Mouse (Mus musculus) heart, postnatal 10 days (tissue): Measurements from ENCODE around the gene Lsm2. TPM values are rescaled to one million over a fixed set of nuclear protein-coding genes. Genes with fewer than 3 reads are reported as not detected.
"Not testable (repeated sequence)": the region's sequence is repeated elsewhere in the genome, so short reads cannot be mapped to it uniquely, and the experiment has no call there.

Experiments used
- DNase-seq, 2 experiments: peaks; one replicate each; pipeline ENCODE4 v3.0.0; 2021
- intact Hi-C: fragments of 180-260 bp; cut with DNase I; formaldehyde crosslinking; loops from one replicate; pipeline ENCODE4 v1.15.1; 2025
- total RNA-seq, 2 experiments: library from RNA; stranded (reverse); gene quantifications; 2 replicates each; pipeline ENCODE4 v1.2.3; 2021

Gene Lsm2
- total RNA-seq = 10 to 100 TPM; 28.8 to 31.7 TPM

GRCm38 (mm10) chr17:34981690-34982180, at the start of gene Lsm2:
Gene Lsm2, plus strand, starts transcription at chr17:34981862.
- intact Hi-C loops = loop anchor here (1.0 to 5.0 kb wide), 3 partner anchors 26 to 124 kb away; partner anchors contain the start of gene Slc44a4

GRCm38 (mm10) chr17:34932287-34932686, 49.4 kb upstream of the Lsm2 start:
- intact Hi-C loops = loop anchor here (5.0 kb wide), 1 partner anchor 290 kb away; the partner anchor contains the start of gene Fkbpl
- DNase-seq = no peak

More at GRCm38 (mm10) chr17:34981690-34982180, at the start of gene Lsm2:
- DNase-seq = peak; percentile 95 to 96

- intact Hi-C loops = loop anchor here (5.0 kb wide), 1 partner anchor 292 kb away; the partner anchor contains the start of gene Fkbpl
- DNase-seq = no peak
Measured at GRCm38 (mm10) chr17:34934031-34934430, 47.6 kb upstream of the Lsm2 start.

GRCm38 (mm10) chr17:34934830-34935229, 46.8 kb upstream of the Lsm2 start:
- peak in 1 of 2 experiments; percentile 30 for DNase-seq
- intact Hi-C loops = loop anchor here (5.0 kb wide), 2 partner anchors 293 to 788 kb away; partner anchors contain the start of gene Fkbpl

- intact Hi-C loops = loop anchor here (5.0 kb wide), 1 partner anchor 791 kb away; no protein-coding TSS in a partner anchor
- no peak for DNase-seq
Measured at GRCm38 (mm10) chr17:34937960-34938505, 43.6 kb upstream of the Lsm2 start.

GRCm38 (mm10) chr17:34941344-34942041, 40.2 kb upstream of the Lsm2 start:
- peak; percentile 52 to 57 for DNase-seq
- intact Hi-C loops = no loop called here

- no peak for DNase-seq
- intact Hi-C loops = no loop called here
Measured at GRCm38 (mm10) chr17:34943128-34943815, 38.4 kb upstream of the Lsm2 start.

GRCm38 (mm10) chr17:34944362-34944761, 37.3 kb upstream of the Lsm2 start:
- DNase-seq = no peak
- intact Hi-C loops = no loop called here

- intact Hi-C loops = loop anchor here (2.0 to 5.0 kb wide), 3 partner anchors 16 to 90 kb away; partner anchors contain the start of genes Neu1 and Slc44a4
- DNase-seq = no peak
Measured at GRCm38 (mm10) chr17:34946486-34947140, 35.0 kb upstream of the Lsm2 start.

GRCm38 (mm10) chr17:34947606-34948005, 34.1 kb upstream of the Lsm2 start:
- intact Hi-C loops = loop anchor here (2.0 to 5.0 kb wide), 3 partner anchors 17 to 91 kb away; partner anchors contain the start of genes Neu1 and Slc44a4
- no peak for DNase-seq

GRCm38 (mm10) chr17:34948721-34949552, 32.7 kb upstream of the Lsm2 start:
- DNase-seq = not testable (repeated sequence)

GRCm38 (mm10) chr17:34949553-34949969, 32.1 kb upstream of the Lsm2 start:
- DNase-seq = no peak
- intact Hi-C loops = loop anchor here (5.0 kb wide), 1 partner anchor 37 kb away; the partner anchor contains the start of gene Slc44a4

More at GRCm38 (mm10) chr17:34948721-34949552, 32.7 kb upstream of the Lsm2 start:
- intact Hi-C loops = loop anchor here (5.0 kb wide), 1 partner anchor 37 kb away; the partner anchor contains the start of gene Slc44a4

- intact Hi-C loops = no loop called here
- no peak for DNase-seq
Measured at GRCm38 (mm10) chr17:34950514-34951455, 30.9 kb upstream of the Lsm2 start.

GRCm38 (mm10) chr17:34951636-34952377, 29.9 kb upstream of the Lsm2 start:
- no peak for DNase-seq
- intact Hi-C loops = loop anchor here (1.0 kb wide), 1 partner anchor 28 kb away; no protein-coding TSS in a partner anchor

- intact Hi-C loops = loop anchor here (1.0 kb wide), 1 partner anchor 28 kb away; no protein-coding TSS in a partner anchor
- DNase-seq = peak; percentile 86 to 90
Measured at GRCm38 (mm10) chr17:34952378-34953040, 29.2 kb upstream of the Lsm2 start.

- no peak for DNase-seq
- intact Hi-C loops = no loop called here
Measured at GRCm38 (mm10) chr17:34953258-34953657, 28.4 kb upstream of the Lsm2 start.

- DNase-seq = no peak
- intact Hi-C loops = no loop called here
Measured at GRCm38 (mm10) chr17:34953904-34954303, 27.8 kb upstream of the Lsm2 start.
